Mouse (Mus musculus) heart, adult 8-10 months (tissue): ENCODE results near the gene Iqgap1. TPM values are rescaled to one million over a fixed set of nuclear protein-coding genes. Genes with fewer than 3 reads are reported as not detected.
A peak's percentile ranks its signal among the peaks of the same experiment; 100 is the strongest.

Experiments used
- DNase-seq: peaks from one replicate; pipeline ENCODE4 v3.0.0; 2022; ENCODE audit warnings: low spot score
- total RNA-seq, 4 experiments: library from RNA; stranded (reverse); gene quantifications; 2 replicates each; pipeline ENCODE4 v1.2.4; 2022

Iqgap1 gene
- total RNA-seq, 4 experiments from 2014 or later, result 28.6 to 38.3 (median 31.5) TPM

DNA sequence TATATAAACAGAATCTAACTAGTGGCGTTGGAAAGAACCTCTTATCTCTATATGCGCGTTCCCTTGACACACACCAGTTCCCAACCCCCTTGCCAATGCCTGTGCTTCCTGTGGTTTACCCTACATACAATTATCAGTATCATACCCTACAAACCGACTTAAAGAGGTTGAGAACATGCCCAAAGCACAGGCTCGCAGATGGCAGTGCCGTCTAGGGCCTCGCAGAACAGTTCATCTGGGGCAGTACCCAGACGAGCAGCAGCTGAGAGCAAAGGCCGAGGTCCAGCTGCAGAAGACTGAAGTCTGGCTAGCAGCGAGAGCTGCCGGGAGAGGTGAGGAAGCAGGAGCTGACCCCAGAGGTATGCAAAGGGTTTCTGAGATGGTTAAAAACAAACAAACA, 158.6 kb downstream of the Iqgap1 start:
- no peak for DNase-seq

DNA sequence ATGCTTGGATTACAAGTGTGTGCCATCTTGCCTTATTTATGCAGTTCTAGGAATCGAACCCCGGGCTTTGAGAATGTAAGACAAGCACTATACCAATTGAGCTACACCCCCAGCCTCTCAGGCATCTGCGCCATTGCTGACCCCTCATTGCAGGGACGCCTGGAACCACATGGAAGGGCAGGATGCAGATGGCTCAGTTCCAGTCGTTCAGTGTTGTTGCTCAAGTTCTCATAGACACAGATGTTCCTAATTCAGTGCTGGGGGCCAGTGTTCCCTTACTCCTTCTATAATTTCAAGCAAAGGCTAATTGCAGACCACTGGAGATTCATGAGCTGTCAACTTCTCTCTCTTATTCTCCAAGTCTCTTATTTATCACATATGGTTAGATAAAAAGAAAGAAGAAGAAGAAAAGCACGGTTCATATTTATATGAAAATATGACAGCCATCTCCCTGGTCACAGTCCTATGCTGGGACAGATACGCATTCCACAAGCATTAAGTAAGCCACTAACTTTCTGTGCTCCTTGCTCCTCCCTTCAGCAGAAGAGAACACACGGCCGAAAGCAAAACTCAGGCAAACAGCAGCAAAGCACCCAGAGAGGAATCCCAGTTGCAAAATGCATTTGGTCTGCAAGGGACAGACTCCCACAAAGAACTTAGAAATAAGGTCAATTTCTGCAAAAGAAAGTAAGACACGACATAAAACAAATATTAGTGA, 159.4 kb downstream of the Iqgap1 start:
- DNase-seq, result peak; percentile 58

Other genes starting within 250 kb of the Iqgap1 start
- 10 to 100 TPM; 10.7 to 12.1 (median 11.7) TPM for gene Crtc3, start 137.1 kb downstream of the Iqgap1 start, total RNA-seq
- 1 to 10 TPM; 4.7 to 8.1 (median 6.2) TPM for gene Zscan2, start 34.9 kb upstream of the Iqgap1 start, total RNA-seq
- 1 to 10 TPM; 4.6 to 7.6 (median 6.3) TPM for gene Wdr73, start 75.3 kb upstream of the Iqgap1 start, total RNA-seq
- gene Nmb, start 79.1 kb upstream of the Iqgap1 start, total RNA-seq, result 10 to 100 TPM in 1 of 4 experiments, 1 to 10 TPM in 3; 5.1 to 11.7 (median 7.9) TPM
- 10 to 100 TPM; 35.3 to 41.0 (median 39.2) TPM for gene Sec11a, start 121.8 kb upstream of the Iqgap1 start, total RNA-seq
- 10 to 100 TPM; 13.5 to 18.1 (median 16.3) TPM for gene Zfp592, start 167.7 kb upstream of the Iqgap1 start, total RNA-seq
- gene Alpk3, start 231.6 kb upstream of the Iqgap1 start, total RNA-seq, result 100 to 1,000 TPM; 138 to 167 (median 145) TPM